In the genomic region with DNA sequence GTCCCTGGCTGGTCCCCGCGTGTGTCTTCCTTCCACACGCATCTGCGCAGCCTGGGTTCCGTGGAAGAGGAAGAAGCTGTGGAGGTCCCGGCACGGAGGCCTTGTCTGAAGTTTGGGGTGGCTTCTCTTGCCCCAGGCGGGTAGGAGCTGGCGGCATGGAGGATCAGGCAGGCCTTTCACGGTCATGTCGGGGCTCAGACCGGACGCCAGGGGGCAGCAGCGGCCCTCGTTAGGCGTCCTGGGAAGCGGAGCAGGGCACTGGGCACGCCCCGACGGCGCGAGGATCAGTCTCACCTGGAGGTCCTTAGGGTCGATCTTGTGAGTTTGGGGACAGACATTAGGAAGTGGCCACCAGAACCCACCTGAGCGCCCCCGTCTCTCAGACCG, we compare ENCODE assay signal across 8 mouse cellular contexts.
DNase-seq lines count a peak whose midpoint lies in the region; ATAC-seq lines count a peak whose summit lies in the region.

No protein-coding gene starts in this region.

- under 1% methylated on average over 26 of the region's 26 CpGs for WGBS in midbrain, embryonic 10.5 days

- H3K27ac ChIP-seq in midbrain, embryonic 10.5 days (replicated peaks), result peak overlapping the region; percentile 71; the same call in 1 of the 2 replicates

- ATAC-seq in inflammation-experienced regulatory T-cells, adult 6 months, result peak; percentile 73

- peak overlapping the region; percentile 69 for H3K4me3 ChIP-seq in midbrain, embryonic 10.5 days

- H3K4me1 ChIP-seq in midbrain, embryonic 10.5 days, result peaks cover 46% of the 10 kb centered on the region

- no peaks in the 10 kb centered on the region for H3K9me3 ChIP-seq in midbrain, embryonic 10.5 days (replicated peaks)

- DNase-seq in adrenal gland, adult (ENCODE audit: inconsistent age in 2 of 2, low spot score in 1 of 2), result peak; percentile 91 to 97
- peak; percentile 93 for DNase-seq in embryo, embryonic 10 days (ENCODE audit: low spot score)
- DNase-seq in gastrocnemius, postnatal 10 days, result peak; percentile 96
- peak; percentile 76 to 80 for DNase-seq in left cerebral cortex, postnatal 36 days (ENCODE audit: low spot score in 2 of 2)
- peak; percentile 90 for DNase-seq in midbrain, embryonic 10.5 days (ENCODE audit: low spot score)
- DNase-seq in right cerebral cortex, postnatal 36 days (ENCODE audit: low spot score in 2 of 2), result peak; percentile 36 to 62
- peak; percentile 84 for DNase-seq in yolk sac, embryonic 10.5 days (ENCODE audit: low spot score)

- intact Hi-C loops in left cerebral cortex, postnatal 36 days (cut with DNase I), result loop anchor here (1.0 to 10.0 kb wide), 5 partner anchors 134 to 1386 kb away; a partner anchor contains a TSS

- no peaks in the 10 kb centered on the region for H3K36me3 ChIP-seq in midbrain, embryonic 10.5 days

- H3K27me3 ChIP-seq in midbrain, embryonic 10.5 days (ENCODE audit: low read depth, poor library complexity, severe bottlenecking), result peaks cover 99% of the 10 kb centered on the region

Comparison
In these comparisons a context has a peak if more than half of its experiments do, and no peak if none do; other contexts are left out.
1. Peak in every context shown above with its lines: DNase-seq, ATAC-seq, H3K4me3 ChIP-seq and H3K27ac ChIP-seq.